Mouse (Mus musculus) yolk sac, embryonic 10.5 days (tissue): ENCODE measurements at regions not wholly inside any gene's neighbourhood (a gene's known extent, or its start where the extent isn't known, plus 50 kb on each side); places are given as distances from the start of the nearest gene placed in this dataset.

ENCODE experiments used
- DNase-seq: peaks from one replicate; pipeline ENCODE4 v3.0.0-alpha.2; 2017; ENCODE audit warnings: low spot score

DNA sequence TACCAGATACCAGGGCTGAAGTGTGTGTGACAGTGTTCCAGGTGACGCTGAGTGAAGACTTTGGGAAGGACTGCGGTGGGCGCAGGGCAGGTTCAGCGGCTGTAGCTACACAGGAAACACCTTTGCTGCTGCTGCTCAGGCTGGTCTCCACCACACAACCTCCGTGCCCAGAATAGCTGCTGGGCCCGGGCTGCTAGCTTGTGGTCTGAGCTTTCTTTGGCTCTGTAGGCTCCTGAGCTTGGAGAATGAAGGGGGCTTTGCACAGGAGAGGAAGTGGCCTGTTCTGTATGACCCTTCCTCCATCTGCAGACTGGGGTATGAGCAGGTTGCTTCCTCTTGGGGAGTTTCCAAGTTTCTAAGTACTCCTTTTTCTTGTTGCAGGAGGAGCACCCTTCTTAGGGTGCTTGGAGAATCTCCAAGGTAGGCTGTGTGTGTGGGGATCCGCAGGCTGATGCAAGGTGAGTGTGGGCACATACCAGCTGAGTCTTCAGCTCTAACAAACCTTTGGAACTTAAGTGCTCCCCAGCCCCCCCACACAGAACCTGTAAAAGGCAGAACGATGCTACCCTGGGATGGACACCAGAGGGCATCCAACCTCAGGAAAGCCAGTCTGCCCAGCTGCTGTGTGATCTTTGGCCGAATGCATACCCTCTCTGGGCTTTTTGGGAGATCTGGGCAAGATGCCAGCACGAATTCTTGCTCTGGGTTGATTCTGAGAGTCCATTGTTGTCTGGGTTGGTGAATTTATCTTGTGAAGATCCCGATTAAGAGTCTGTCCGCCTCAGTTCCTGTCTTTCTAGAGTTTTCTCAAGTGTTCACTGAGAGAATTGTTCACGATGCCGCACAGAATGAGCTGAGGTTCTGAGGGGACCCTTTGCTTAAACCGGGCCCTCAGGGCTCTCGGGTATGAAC lies 136.6 kb downstream of the Mn1 start:
- no peak for DNase-seq

DNA sequence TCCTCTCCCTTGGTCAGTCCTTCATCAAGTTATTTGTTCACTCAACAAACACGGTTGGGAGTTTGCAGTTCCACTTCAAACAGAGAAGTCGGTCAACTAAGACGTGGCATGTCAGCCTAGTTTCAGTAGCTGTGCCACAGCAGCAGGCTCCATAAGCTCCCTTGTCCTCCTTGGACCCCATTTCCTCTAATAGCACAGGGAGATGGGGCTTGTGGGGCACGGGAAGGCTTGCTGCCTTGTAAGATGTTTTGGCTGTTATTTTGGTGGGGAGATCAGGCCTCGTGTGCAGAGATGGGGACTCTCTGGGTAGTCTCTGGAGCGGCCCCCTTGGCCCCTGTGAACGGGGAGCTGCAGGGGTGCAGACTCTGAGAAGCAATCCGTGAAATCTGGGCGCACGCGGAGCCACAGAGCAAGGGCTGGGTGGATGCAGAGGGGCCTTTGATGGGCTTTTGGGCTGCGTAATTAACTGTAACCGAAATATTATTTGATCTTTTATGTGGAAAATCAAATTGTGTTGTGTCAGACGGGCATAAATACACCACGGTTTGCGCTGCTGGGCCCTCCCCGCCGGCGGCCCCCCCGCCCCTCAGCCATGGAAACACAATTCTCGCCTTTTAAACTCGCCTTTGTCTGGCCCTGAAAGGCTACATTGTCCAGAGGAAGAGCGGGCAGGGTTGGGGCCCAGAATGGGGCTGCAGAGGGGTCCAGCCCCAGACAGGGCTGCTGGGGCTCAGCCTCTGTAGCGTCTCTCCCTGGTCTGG lies 137.6 kb downstream of the Mn1 start:
- no peak for DNase-seq

DNA sequence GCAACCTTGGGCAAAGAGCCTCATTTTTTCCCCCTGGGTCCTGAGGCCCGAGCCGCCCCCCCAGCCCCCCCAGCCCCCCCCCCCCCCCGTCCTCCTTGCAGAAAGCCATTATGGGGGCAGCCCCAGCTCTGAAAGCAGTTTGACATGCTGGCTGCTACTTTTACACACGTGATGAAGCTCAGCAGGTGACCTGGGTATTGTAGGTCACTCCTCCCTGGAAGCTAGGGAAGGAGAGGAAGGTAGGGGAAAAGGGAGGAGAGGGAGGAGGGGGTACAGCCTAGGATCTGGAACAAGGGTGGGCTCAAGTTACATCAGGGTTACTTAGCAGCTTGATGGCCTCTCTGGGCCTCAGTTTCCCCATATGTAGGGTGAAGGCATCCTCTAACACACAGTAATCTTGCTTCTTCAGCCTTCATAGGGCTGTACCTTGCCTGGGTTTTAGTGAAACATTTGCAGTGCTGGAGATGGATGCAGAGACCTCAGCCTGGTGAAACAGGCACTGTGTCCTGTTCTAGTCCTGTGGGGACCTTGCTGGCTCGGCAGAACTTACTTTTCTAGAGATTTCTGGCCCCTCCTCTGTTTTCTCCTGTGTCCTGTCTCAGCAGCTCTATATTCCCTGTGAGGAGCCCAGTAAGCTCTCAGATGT lies 138.3 kb downstream of the Mn1 start:
- no peak for DNase-seq

DNA sequence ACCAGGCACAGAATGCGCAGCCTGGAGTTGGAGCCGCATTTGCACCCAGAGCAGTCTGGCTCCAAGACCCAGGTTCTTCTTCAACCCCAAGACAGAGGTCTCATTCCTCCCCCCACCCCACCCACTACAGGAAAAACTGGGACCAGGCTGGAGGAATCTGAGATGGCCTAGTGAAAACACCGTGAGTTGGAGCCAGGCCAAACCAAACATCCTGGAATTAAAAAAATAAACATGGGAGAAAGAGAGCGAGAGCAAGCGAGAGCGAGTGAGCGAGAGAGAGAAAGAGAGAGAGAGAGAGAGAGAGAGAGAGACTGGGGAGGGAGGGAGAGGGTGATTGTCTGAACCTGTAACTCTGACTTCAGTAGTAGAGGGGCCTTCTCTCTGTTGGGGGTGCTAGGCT lies 138.8 kb downstream of the Mn1 start:
- peak; percentile 69 for DNase-seq

DNA sequence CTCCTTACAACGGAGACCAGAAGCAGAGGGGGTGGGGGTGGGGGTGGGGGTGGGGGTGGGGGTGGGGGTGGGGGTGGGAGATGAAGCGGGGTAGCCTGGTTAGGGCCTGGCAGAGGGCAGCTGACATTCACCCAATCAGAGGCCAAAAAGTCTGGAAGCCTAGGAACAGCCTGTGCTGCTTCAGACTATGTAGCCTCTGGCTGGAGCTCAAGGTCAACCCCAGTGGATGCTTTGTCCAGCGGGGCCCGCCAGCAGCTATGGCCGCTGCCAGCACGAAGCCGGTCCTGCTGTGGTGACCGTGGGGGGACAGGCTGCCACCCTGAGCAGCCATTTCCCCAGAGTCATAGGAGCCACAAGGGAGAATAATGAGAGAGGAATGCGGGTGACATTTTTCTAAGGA lies 143.3 kb downstream of the Mn1 start:
- DNase-seq, result no peak

DNA sequence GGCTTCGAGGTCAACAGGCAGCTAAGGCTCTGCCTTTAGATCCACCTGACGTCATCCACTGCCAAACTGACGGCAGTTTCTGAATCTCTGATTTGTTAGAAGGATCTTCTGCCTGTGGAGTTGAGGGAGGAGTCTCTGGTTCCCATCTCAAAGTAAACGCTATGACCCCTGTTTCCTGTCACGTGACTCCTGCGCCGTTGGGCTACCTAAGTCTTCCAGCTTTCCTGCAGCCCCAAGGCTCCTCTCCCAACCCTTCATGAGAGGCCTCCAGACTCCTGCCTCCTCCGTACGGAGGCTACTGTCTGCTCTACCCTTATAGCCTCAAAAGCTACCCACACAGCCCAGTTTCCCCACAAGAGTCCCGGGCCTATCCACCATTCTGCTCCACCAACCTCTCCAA lies 144.1 kb downstream of the Mn1 start:
- DNase-seq, result no peak

DNA sequence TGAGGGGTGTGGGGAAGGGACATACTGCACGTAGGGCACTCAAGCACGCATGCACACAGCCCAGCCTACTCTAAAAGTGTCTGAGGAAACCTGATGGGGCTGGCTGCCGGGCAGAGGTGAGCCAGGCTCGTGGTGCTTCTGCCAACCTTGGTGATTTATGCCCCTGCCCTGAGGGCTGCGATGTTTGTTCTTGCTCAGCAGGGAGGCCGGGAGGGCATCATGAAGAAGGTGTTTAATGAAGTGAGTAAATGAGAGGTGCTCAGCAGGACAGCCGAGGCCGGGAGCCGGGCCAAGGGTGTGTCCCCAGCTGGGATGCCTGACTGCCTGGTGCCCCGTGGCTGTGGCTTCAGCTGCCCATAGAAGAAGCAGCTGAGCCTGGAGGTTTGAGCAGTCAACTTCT lies 153.7 kb downstream of the Mn1 start:
- no peak for DNase-seq

DNA sequence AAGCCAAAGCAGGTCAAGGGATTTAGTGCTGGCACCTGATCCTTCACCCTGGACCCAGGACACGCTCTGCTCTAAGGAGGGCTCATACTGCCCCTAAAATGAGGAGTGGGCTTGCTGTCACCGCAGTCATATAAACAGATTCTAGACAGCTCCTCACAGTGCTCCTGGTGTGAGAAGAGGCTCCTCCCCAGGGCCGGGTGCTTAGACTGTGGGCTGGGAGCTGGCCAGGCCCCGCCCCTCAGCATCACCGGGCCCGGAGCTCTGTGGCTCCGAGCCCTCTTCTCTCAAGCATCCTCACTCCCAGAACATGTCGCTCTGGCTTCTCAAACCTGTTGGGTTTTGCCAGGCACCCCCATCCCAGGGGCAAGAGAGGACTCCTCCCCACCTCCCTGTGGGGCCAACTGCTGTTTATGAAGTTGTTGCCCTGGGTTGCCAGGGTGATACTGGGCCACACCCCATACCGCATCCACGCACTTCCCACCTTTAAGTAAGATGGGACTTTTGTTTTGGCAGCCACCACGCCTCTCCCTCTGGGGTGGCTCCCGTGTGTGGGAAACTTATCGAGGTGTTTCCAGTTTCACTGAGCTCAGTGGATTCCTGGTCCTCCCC lies 156.2 kb downstream of the Mn1 start:
- no peak for DNase-seq

DNA sequence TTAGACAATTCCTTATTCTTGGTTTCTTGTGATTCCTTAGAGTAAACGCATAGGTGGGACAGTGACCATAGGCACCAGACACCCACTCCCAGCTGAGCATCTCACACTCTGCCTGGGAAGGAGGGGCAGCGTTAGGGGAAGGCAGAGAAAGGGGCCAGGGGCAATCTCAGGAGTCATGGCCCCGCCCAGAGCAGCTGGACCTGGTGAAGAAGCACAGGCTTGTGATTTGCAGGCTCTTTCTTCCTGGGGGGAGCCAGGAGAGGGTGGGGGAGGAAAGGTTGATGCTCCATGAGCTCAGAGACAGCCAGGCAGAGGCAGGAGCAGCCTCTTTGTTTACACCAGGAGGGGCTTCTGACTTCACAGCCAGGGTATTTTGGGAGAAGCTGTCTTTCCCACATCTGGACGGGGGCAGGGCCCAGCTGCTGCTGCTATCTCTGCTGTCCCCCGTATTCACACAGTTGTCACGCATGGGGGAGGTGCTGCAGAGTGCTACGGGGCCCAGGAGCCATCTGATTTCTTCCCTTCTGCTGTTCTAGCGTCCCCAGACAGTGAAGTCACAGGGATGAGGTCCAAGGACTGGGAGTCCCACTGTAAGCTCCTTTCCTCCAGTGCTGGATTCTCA lies 157.2 kb downstream of the Mn1 start:
- peak; percentile 63 for DNase-seq

DNA sequence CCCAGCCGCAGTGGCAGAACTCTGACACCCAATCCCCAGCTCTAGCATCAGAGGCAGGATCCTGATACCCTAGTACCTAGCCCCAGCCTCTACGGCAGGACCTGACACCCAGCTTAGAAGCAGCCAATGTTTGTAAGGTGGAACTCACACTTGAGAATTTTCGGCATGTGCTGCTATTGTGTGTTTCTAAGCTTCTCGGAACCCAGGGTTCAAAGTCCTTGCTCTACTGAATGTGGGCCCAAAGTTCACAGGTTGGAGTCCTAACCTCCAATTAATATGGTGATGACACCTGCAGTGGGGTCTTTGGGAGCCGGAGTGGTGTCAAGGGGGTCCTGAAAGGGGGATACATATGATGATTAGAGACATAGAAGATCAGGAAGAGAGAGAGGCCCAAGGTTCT lies 158.2 kb downstream of the Mn1 start:
- no peak for DNase-seq

DNA sequence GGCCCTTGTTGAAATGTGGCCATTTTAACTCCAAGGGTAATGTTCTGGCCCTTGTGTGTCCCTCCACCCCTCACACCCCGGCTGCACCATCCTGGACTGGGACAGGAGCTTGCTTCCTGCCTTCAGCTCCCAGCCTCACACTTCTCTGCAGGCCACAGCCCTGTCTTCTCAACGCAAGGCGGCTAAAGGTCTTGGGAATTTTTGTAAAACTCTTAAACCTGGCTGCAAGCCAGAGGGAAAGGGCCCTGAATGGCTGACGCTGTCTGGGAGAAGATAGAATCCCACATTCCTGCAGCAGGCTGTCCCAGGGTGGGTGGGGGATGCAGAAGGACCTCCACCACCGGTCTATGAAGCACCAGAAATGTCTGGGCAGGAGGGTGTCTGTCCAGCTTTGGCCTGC lies 156.3 kb upstream of the Gm26897 start:
- DNase-seq, result no peak

DNA sequence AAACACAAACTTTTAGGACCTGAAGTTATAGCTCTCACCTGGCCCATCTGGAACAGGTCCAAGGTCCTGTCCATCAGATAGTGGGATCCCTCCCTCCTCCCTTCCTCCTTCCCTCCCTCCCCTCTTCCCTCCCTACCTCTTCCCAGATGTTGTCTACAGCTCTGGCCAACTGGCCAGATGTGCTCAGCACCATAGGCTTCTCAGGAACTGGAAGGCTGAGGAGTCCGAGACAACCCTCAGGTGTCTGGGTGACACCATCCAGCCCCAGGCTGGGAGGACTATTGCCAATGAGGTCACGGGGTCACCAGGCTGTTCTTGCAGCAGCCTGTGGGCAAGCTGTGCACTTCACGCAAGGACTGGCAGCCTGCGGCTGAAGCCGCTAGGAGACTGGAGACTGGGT lies 155.6 kb upstream of the Gm26897 start:
- DNase-seq, result no peak

DNA sequence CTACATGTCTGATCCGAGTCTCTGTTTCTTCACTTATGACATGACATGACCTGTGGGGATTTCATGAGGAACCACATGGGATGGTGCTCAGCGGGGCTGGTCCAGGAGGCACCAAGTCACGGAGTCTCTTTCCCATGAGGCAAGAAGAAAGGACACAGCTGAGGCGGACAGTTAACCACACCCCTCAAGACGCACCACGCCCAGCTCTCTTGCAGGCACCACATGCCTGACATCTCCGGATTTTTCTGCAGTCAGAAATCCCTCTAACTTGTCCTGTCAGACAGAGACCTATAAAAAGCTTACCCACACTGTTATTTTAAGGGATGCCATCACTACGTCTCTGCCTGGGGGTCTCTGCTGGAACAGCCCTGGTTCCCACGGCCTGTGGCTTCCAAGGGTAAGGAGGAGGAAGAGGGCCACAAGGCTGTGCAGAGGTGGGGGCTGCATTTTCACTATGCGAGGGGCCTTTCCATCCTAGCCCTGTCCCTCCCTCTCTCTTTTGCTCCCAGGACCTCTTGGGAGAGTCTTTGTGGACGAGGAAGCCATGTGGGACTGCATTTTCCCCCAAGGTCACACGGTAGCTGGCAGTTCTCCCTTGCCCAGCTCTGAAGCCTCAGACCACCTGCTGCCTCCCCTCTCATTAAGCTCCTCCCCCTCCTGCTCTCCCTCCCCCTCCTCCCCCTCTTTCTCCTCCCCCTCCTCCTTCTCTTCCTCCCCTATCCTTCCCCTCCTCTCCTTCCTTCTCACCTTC lies 154.6 kb upstream of the Gm26897 start:
- no peak for DNase-seq

DNA sequence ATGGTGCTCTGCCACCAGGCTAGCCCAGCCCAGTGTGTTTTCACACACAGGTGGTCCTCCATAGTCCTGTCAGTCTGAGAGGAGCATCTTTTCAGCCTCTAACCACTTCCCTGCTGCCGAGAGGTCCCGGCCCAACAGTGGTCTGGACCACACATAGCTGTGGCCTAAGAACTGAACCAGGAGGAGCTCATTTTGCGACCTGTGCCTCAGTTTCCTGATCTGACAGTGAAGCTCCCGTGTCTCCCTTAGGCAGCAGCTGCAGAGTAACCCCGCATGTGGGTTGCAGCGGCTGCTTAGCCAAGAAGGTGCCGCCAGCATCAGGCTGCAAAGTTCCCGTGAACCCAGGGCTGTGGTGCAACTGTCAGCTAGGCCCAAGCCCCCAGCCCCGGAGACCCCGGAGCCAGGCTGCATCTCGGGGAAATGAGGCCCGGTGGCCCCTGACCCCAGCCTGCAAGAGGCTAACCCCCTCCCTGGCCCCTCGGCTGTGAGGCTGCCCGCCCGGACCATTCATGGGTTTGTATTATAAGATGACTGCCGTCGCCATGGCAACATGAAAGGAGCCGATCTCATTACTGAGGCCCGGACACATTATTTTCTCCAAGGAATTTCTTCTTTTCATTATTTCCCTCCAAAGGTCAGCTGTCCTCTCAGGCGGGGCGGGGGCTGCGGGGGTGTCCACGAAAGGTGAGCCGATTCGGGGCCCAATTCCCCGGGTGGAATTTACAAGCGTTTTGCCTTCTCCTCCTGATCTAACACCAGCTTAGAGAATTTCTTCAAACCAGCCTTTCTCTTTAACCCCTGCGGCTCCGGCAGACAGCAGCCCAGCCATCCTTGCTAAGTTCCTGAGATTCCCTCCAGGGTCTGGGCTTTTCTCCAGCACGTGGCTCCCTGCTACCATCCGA lies 152.6 kb upstream of the Gm26897 start:
- DNase-seq, result peak; percentile 71

DNA sequence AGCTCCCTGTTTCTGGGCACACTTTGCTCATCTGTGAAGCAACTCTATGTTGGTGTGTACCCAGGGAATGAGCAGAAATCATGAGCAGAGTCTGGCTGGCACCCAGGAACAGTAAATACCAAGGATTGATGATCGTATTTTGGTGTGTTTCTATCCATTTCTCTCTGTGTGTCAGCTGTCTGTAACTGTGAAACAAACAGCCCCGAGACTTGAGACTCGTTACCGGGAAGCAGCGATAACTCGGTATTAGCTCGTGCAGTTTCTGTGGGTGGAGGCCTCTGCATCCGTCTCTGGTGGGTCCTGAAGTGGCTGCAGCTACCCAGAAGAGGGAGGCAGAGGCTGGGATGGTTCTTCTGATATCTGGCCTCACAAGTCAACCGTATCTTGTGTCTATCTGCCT lies 151.7 kb upstream of the Gm26897 start:
- DNase-seq, result no peak

DNA sequence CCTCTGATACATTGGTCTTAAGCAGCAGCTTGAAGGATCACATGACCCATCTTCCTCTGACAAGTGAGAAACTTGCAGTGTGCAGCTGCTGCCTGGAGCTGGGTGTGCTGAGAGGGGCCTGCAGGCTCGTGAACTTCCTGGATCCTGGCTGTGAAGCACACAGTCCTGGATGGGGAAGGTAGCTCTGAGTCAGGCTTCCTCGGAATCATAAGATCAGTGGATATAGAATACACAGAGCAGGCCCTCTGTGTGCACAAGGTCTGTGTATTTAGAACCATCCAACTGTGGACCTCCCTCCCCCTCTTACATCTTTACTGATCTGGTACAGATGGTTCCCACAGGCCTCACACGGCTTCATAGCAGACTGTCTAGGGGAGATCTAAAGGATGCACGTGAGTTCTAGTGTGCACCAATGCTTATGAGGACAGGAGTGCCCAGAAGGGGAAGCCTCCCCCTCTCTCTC lies 143.1 kb upstream of the Gm26897 start:
- DNase-seq, result no peak

DNA sequence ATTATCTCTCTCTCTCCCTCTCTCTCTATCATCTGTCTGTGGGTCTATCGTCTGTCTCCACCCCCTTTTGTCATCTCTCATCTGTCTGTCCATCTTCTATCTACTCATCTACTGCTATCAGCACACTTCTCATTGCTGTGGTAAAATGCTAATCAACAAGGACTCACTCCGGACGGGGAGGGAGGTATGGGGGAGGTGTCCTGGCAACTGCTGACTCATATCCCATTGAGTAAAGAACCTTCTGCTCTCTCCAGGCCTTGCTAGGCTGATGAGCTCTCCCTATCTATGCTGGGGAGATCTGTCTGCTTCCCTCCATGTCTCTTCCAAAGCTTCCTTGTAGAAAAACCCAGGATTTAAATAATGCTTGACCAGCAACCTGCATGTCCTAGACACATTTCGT lies 140.9 kb upstream of the Gm26897 start:
- no peak for DNase-seq

DNA sequence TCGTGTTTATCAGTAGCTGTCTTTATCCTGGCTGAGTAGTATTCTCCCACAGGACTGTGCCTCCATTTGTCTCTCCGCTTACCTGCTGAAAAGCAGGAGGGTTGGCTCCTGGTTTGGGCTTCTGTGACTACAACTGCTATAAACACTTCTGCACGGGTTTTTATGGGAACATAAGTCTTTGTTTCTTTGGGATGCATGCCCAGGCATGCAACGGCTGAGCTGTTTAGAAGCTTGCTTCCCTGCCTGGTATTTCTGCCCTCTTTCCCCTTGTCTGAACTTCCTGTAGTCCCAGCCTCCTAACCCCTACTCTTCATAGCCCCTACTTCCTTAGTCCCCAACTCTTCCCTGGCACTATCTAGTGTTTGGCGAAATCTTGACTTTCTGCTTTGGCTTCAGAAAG lies 139.6 kb upstream of the Gm26897 start:
- no peak for DNase-seq

DNA sequence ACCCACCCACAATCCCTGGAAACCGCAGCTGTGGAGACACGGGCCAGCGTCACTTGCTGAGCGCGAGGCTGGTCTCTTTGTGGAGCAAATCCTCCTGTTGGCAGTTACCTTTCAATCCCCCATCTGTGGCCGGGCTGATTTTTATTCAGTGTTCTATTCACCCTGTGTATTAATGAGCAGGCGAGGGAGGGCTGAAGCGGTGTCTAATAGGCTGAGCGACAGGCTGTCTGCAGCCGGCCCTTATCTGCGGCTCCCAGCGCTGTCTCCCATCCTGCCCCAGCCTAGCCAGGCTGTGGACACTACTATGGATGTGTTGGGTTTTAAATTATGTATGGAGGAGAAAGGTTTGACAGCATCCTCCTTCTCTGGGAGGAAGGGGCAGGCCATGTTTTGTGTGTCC lies 138.3 kb upstream of the Gm26897 start:
- no peak for DNase-seq

DNA sequence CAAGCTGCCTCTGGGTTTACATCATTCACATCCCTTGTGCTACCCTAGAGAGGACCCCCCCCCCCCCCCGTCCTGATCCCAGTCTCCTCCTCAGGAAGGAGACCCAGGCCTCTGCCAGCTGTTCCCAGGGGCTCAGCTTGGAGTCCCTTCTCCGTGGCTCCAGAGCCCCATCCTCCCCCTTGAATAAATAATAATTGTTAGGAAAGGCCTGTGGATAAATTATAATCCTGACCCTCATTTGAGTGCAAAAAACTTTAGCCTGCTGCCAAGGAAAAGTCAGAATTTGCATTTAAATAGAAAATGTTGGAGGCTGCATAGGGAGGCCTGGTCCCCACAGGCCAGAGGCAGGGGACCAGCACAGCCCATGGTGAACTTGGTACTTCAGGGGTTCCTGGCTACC lies 136.0 kb upstream of the Gm26897 start:
- DNase-seq, result no peak
